Mouse (Mus musculus): ENCODE measurements around the gene Rnf166. TPM values are rescaled to one million over a fixed set of nuclear protein-coding genes. Genes with fewer than 3 reads are reported as not detected.

Rnf166 gene
- polyA plus RNA-seq, 1 experiment, result 28.7 TPM

GRCm38 (mm10) chr8:122459990-122460389, 15.9 kb downstream of the Rnf166 start:
- Histone ChIP-seq H3K4me3 (ENCODE audit: insufficient read depth, low read depth, low read length) (no peak overlapping the region), H3K27ac (replicated peaks; ENCODE audit: low read depth, low read length) (no peak overlapping the region), H3K4me1 (ENCODE audit: control insufficient read depth, insufficient read depth, insufficient read length, low read length) (peaks cover 20% of the 10 kb centered on the region)

- H3K27ac ChIP-seq (replicated peaks; ENCODE audit: low read depth, low read length), result no peak overlapping the region
- peaks cover 20% of the 10 kb centered on the region for H3K4me1 ChIP-seq (ENCODE audit: control insufficient read depth, insufficient read depth, insufficient read length, low read length)
- no peak overlapping the region for H3K4me3 ChIP-seq (ENCODE audit: insufficient read depth, low read depth, low read length)
These were observed 16.5 kb downstream of the Rnf166 start for GRCm38 (mm10) chr8:122459218-122459900.

GRCm38 (mm10) chr8:122457171-122457570, 18.7 kb downstream of the Rnf166 start:
- Histone ChIP-seq H3K4me3 (ENCODE audit: insufficient read depth, low read depth, low read length) (no peak overlapping the region), H3K4me1 (ENCODE audit: control insufficient read depth, insufficient read depth, insufficient read length, low read length) (peaks cover 13% of the 10 kb centered on the region), H3K27ac (replicated peaks; ENCODE audit: low read depth, low read length) (no peak overlapping the region)

- H3K4me3 ChIP-seq (ENCODE audit: insufficient read depth, low read depth, low read length), result no peak overlapping the region
- H3K27ac ChIP-seq (replicated peaks; ENCODE audit: low read depth, low read length), result no peak overlapping the region
- no peaks in the 10 kb centered on the region for H3K4me1 ChIP-seq (ENCODE audit: control insufficient read depth, insufficient read depth, insufficient read length, low read length)
These were observed 21.5 kb downstream of the Rnf166 start for GRCm38 (mm10) chr8:122454409-122454808.

GRCm38 (mm10) chr8:122452154-122452553, 23.7 kb downstream of the Rnf166 start:
- no peak overlapping the region for H3K27ac ChIP-seq (replicated peaks; ENCODE audit: low read depth, low read length)
- H3K4me3 ChIP-seq (ENCODE audit: insufficient read depth, low read depth, low read length), result no peak overlapping the region
- no peaks in the 10 kb centered on the region for H3K4me1 ChIP-seq (ENCODE audit: control insufficient read depth, insufficient read depth, insufficient read length, low read length)

- Histone ChIP-seq H3K27ac (replicated peaks; ENCODE audit: low read depth, low read length) (no peak overlapping the region), H3K4me1 (ENCODE audit: control insufficient read depth, insufficient read depth, insufficient read length, low read length) (no peaks in the 10 kb centered on the region), H3K4me3 (ENCODE audit: insufficient read depth, low read depth, low read length) (no peak overlapping the region)
These were observed 24.6 kb downstream of the Rnf166 start for GRCm38 (mm10) chr8:122451161-122451703.

GRCm38 (mm10) chr8:122445203-122445602, 30.7 kb downstream of the Rnf166 start:
- no peak overlapping the region for H3K27ac ChIP-seq (replicated peaks; ENCODE audit: low read depth, low read length)
- H3K4me1 ChIP-seq (ENCODE audit: control insufficient read depth, insufficient read depth, insufficient read length, low read length), result no peaks in the 10 kb centered on the region; the same call in 1 of the 2 replicates
- no peak overlapping the region for H3K4me3 ChIP-seq (ENCODE audit: insufficient read depth, low read depth, low read length)

GRCm38 (mm10) chr8:122444058-122444748, 31.7 kb downstream of the Rnf166 start:
- Histone ChIP-seq H3K27ac (replicated peaks; ENCODE audit: low read depth, low read length) (peak overlapping the region; percentile 67), H3K4me3 (ENCODE audit: insufficient read depth, low read depth, low read length) (peak overlapping the region; percentile 66), H3K4me1 (ENCODE audit: control insufficient read depth, insufficient read depth, insufficient read length, low read length) (no peaks in the 10 kb centered on the region; the same call in 1 of the 2 replicates)

GRCm38 (mm10) chr8:122443262-122444006, 32.4 kb downstream of the Rnf166 start, which contains the start of gene Mvd:
Gene Mvd, minus strand, starts transcription at chr8:122443422.
- peak within 1 kb of the TSS; percentile 69 for H3K4me3 ChIP-seq (ENCODE audit: insufficient read depth, low read depth, low read length)
- no peaks in the 10 kb centered on the region; the same call in 1 of the 2 replicates for H3K4me1 ChIP-seq (ENCODE audit: control insufficient read depth, insufficient read depth, insufficient read length, low read length)

GRCm38 (mm10) chr8:122442781-122443180, 33.1 kb downstream of the Rnf166 start:
- peak overlapping the region; percentile 69 for H3K4me3 ChIP-seq (ENCODE audit: insufficient read depth, low read depth, low read length)
- no peaks in the 10 kb centered on the region; the same call in 1 of the 2 replicates for H3K4me1 ChIP-seq (ENCODE audit: control insufficient read depth, insufficient read depth, insufficient read length, low read length)
- H3K27ac ChIP-seq (replicated peaks; ENCODE audit: low read depth, low read length), result no peak overlapping the region

More at GRCm38 (mm10) chr8:122443262-122444006, 32.4 kb downstream of the Rnf166 start, which contains the start of gene Mvd:
- peak within 1 kb of the TSS; percentile 67 for H3K27ac ChIP-seq (replicated peaks; ENCODE audit: low read depth, low read length)

GRCm38 (mm10) chr8:122442356-122442755, 33.5 kb downstream of the Rnf166 start:
- no peak overlapping the region for H3K27ac ChIP-seq (replicated peaks; ENCODE audit: low read depth, low read length)
- no peaks in the 10 kb centered on the region; the same call in 1 of the 2 replicates for H3K4me1 ChIP-seq (ENCODE audit: control insufficient read depth, insufficient read depth, insufficient read length, low read length)
- H3K4me3 ChIP-seq (ENCODE audit: insufficient read depth, low read depth, low read length), result peak overlapping the region; percentile 69

GRCm38 (mm10) chr8:122441326-122441725, 34.5 kb downstream of the Rnf166 start:
- no peak overlapping the region for H3K27ac ChIP-seq (replicated peaks; ENCODE audit: low read depth, low read length)
- H3K4me1 ChIP-seq (ENCODE audit: control insufficient read depth, insufficient read depth, insufficient read length, low read length), result no peaks in the 10 kb centered on the region; the same call in 1 of the 2 replicates
- H3K4me3 ChIP-seq (ENCODE audit: insufficient read depth, low read depth, low read length), result no peak overlapping the region

- Histone ChIP-seq H3K4me3 (ENCODE audit: insufficient read depth, low read depth, low read length) (no peak overlapping the region), H3K27ac (replicated peaks; ENCODE audit: low read depth, low read length) (no peak overlapping the region), H3K4me1 (ENCODE audit: control insufficient read depth, insufficient read depth, insufficient read length, low read length) (no peaks in the 10 kb centered on the region; the same call in 1 of the 2 replicates)
These were observed 36.5 kb downstream of the Rnf166 start for GRCm38 (mm10) chr8:122439336-122439735.

GRCm38 (mm10) chr8:122437708-122438331, 38.0 kb downstream of the Rnf166 start:
- no peak overlapping the region for H3K4me3 ChIP-seq (ENCODE audit: insufficient read depth, low read depth, low read length)
- H3K27ac ChIP-seq (replicated peaks; ENCODE audit: low read depth, low read length), result no peak overlapping the region
- H3K4me1 ChIP-seq (ENCODE audit: control insufficient read depth, insufficient read depth, insufficient read length, low read length), result peaks cover 4% of the 10 kb centered on the region; the same call in 1 of the 2 replicates

All from brown adipose tissue, adult 24 weeks (tissue).